Mouse (Mus musculus): Measurements from ENCODE around the gene Dip2b. TPM values are rescaled to one million over a fixed set of nuclear protein-coding genes. Genes with fewer than 3 reads are reported as not detected.
A peak's percentile ranks its signal among the peaks of the same experiment; 100 is the strongest.

Dip2b gene
- total RNA-seq, 2 experiments from 2014 or later: 50.5 to 50.8 TPM

DNA sequence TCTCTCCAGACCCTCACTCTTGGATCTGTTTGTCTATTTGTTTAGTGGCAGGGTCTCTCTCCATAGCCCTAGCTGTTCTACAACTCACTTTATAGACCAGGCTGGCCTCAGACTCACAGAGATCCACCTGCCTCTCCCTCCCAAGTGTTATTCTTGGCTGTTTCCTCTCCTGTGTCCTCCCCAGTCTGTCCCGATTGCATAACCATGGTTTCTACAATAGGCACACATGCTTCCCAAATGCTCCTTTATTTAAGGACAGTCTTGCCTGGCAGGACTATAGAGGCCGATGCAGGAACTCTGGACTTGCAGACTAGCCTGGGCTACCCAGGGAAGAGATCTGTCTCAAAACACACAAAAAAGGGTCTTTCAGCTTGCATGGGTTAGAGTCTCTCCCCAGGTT lies 174.9 kb downstream of the Dip2b start:
- DNase-seq (ENCODE audit: low spot score in 2 of 2): peak in 1 of 2 experiments; percentile 36

DNA sequence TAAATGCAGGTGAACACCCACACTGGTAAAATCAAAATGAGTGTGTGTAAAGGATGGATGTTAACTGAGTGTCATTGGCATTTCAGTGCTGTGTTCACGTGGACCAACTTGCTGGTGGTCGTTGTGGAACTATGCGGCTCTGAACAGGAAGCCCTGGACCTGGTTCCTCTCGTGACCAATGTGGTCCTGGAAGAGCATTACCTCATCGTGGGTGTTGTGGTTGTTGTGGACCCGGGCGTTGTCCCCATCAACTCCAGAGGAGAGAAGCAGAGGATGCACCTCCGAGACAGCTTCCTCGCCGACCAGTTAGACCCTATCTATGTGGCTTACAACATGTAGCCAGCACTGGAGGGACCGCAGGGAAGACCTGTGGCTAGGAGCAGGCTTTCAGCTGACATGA lies 176.6 kb downstream of the Dip2b start:
- no peak for DNase-seq (ENCODE audit: low spot score in 2 of 2)

DNA sequence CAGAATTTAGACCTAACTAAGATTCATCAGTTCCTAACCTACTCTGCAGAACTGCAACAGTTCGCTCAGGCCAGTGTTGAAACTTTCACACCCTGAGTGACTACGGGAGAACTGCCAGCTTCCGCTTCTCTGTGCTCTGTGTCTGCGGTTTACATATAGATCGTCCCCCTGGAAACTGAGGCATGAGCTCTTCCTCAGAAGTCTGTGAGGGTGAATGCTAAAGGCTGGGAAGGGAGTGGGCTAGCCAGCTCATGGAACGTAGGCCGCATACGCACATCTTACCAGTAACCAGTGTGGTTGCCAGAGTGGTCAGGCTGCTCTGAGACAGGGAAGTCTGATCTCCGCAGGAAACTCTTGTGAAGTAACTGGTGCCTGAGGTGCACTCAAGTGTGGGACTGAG lies 177.7 kb downstream of the Dip2b start:
- no peak for DNase-seq (ENCODE audit: low spot score in 2 of 2)

DNA sequence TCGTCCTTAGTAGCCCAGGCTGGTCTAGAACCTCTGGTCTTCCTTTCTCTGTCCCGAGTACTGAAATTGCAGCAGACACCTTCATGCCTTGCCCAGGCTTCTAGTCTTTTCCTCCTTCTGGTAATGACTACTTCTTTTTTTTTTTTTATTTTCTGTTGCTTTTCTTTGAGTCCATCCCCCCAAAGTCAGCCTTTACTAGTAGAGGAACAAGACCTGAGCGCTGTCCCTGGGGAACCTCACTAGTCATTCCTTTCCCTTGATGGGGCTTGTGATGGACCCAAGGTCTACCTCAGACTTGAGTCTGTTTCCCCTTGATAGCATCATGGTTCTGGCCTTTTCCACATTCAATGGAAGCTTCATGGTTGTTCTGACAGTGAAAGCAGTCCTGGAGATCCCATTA lies 179.6 kb downstream of the Dip2b start:
- DNase-seq (ENCODE audit: low spot score in 2 of 2): no peak

DNA sequence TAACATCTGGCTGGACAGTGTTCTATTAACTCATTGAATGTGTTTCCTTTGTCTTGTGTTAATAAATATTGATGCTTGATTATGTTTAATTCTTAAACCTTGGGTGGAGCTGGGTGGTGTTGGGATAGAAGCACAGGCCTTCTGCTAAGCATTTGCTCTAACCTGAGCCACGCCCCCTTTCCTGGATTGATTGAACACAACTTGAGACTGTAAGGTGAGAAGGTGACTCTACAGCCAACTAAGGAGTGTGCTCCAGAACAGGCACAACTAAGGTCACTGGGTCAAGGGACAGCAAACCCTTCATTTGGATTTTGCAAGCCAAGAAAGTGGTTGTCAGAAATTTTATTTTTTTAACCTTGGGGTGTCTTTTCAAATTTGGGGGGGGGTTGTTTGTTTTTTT lies 180.9 kb downstream of the Dip2b start:
- DNase-seq (ENCODE audit: low spot score in 2 of 2): no peak

DNA sequence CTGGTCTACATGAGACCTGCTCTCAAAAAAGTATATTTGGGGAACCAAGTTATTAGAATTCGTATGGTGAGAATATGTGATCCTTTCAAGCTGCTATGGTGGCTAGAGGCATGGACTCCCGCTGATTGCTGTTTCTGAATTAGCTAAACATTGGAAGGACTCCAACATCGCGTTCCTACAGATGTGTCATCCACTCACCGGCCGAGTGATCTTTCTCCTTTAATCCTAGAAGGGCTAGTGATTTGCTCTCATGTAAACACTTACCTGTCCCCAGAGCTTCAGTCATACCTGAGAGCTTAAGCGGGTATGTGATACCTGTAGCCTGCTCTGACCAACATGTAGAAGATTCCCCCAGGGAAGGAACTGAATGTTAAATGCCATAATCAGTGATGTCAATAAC lies 182.5 kb downstream of the Dip2b start:
- DNase-seq (ENCODE audit: low spot score in 2 of 2): no peak

DNA sequence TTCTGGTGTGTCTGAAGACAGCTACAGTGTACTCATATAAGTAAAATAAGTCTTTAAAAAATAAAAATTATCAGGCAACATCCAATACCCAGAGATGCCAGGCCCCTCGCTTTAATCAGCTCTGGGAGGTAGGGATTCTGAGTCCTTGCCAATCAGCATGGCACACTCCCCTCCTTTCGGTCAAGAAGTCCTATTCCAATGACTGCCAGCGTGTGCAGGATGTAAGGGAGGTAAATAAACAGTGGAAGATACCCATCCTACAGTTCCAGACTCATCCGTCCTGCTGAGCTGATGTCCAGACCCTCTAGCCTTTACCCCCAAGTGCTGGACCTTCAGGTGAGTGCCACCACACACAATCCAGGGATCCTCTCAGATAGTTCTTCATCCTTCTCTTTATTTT lies 186.9 kb downstream of the Dip2b start:
- no peak for DNase-seq (ENCODE audit: low spot score in 2 of 2)

DNA sequence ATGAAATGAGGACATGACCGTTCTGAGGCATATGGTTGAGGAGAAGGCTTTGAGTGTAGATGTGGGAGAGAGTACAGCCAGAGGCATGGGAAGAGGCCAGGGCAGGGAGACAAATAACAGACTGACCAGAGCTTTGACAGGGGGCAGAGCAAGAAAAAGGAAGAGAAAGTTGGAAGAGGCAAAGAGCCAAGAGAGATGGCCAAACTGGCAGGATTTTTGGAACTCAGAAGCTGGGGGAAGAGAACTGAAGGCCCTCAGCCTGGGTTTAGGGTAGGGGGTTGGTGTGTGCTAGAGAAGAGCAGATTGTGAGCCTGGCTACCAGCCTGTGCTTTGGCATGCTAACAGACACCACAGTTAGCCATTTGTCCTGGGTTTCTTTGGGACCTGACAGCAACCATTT lies 187.4 kb downstream of the Dip2b start:
- no peak for DNase-seq (ENCODE audit: low spot score in 2 of 2)

DNA sequence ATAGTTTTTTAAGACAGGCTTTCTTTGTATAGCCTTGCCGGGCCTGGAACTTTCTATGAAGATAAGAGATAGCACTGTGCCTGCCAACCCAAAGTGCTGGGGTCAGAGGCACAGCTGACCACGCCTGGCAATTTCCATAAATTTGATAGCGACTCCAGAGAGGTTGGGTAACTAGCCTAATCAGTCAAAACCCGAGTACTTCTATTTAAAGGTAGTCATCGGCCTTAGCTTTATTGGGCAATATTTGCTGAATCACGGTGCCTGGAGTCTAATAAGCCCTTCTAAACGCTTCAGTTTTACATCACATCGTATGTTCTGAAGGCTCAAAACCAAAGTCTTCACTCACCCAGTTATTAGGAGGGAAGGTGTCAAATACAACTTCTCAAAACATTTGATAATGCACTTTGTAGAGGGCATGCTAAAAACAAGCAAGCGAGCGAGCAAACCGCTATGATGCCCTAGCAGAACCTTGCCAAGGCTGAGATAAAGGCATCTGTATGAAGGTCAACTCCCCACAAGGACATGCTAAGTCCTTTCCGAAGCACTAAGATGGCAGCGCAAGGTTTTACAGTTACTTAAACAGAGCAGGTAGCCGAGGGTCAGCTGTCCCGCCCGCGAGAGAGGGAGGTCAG lies 188.7 kb downstream of the Dip2b start:
- DNase-seq (ENCODE audit: low spot score in 2 of 2): no peak

DNA sequence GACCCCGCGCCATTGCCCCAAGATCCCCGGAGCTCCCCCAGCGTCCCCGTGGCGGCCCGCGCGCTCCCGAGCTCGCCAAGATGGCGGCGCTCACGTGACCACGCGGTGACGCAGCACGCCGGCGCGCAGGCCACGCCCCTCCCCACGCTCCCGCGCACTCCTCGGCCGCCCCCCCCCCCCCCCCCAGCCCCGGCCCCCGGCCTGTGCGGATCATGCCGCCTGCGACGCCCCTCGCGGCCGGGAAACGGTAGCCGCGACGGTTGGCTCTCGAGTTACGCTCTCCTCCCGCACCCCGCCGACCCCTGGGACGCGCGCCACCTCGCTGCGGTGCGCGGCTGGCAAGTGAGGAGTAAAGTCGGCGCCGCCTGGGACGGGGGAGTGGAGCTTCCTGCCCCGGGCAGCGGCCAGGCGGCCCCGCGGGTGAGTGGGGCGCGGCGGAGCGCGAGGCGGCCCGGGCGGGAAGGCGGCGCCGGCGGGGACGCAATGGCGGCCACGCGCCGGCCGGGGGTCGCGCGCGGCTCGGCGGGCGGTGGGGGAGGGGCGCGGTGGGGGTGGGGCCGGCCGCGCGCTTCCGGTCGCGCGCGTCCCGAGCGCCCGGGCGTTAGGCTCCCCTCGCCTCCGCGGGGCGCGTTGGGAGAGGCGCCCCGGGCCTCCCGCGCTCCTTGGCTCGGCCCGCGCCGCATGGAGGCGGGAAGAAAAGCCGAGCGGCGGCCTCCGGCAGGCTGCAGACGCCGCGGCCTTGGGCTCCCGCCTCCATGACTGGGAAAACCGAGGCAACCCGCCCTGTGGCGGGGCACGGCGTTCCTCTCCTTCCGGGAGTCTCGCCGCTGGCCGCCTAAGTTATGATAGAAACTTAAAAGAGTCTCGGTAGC lies 189.4 kb downstream of the Dip2b start, which contains the start of gene Atf1:
TSS of gene Atf1 (plus strand) at position 157 of the 872 bp plus-strand sequence.
- peak; percentile 79 to 93 for DNase-seq (ENCODE audit: low spot score in 2 of 2)

DNA sequence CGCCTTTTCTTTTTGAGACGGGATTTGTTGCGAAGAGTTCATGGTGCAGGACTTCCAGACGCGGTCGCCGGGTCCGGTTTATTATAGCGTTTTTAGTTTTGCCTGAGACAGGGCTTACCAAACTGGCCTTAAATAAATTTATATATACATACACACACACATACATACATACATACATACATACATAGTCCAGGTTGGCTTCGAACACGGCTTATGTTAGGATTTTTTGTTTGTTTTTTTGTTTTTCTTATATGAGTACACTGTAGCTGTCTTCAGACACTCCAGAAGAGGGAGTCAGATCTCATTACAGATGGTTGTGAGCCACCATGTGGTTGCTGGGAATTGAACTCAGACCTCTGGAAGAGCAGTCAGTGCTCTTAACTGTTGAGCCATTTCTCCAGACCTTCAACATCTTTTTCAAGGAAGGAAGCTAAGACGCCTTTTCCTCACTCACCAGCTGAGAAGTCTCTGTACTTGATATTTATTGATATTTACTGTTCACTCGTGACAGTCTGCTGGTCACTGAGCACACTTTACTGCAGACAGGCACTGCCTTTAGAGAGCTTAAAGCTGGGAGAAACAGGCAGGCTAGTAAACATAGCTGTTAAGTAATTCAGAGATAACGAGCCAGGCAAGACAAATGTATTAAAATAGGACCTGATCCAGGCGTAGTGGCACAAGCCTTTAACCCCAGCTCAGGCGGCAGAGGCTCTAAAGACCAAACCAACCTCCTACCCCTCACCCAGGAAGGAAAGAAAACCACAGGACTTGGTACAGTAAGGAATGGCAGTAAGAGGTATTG lies 190.3 kb downstream of the Dip2b start:
- DNase-seq (ENCODE audit: low spot score in 2 of 2): no peak

DNA sequence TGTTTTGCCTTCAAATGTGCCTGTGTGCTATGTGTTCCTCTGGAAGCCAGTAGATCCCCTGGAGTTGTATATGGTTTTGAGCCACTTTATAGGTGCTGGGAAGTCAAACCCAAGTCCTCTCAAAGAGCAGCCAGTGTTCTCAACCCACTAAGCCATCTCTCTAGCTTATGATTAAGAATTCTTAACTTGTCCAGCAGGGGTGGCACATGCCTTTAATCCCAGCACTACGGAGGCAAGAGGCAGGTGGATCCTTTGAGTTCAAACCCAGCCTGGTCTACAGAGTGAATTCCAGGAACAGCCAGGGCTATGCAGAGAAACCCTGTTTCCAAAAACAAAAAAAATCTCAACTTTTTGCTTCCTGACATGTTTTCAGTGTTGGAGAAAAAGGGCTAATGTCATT lies 192.2 kb downstream of the Dip2b start:
- DNase-seq (ENCODE audit: low spot score in 2 of 2): no peak

DNA sequence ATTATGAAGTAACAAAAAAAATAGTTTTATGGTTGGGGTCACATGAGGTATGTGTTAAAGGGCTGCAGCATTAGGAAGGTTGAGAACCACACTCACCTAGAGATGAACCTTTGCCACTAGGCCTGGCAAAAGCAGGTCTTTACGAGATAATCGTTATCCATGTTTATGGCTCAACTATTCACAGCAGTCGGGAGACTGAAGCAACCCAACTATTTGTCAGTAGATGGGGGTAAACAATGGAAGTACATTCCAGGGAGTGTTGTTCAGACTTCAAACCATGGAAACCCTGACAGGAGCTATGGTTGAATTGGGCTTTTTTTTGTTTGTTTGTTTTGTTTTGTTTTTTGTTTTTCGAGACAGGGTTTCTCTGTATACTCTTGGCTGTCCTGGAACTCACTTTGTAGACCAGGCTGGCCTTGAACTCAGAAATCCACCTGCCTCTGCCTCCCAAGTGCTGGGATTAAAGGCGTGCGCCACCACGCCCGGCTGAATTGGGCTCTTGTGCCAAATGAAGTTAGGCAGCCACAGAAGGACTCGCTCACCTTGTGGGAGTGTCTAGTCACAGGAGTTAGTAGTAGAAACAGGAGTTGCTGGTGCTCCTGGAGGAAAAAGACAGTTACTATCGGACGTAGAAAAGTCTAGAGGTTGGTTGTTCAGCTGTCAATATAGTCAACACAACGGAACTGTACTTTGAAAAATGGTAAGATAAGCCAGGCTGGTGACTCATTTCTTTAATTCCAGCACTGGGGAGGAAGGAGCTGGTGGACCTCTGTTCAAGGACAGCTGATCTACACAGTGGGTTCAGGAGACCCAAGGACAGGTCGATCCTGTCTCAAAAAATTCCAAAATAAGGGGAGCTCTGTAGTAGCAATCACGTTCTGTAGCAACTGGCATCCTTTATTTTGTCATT lies 193.4 kb downstream of the Dip2b start:
- DNase-seq (ENCODE audit: low spot score in 2 of 2): no peak

DNA sequence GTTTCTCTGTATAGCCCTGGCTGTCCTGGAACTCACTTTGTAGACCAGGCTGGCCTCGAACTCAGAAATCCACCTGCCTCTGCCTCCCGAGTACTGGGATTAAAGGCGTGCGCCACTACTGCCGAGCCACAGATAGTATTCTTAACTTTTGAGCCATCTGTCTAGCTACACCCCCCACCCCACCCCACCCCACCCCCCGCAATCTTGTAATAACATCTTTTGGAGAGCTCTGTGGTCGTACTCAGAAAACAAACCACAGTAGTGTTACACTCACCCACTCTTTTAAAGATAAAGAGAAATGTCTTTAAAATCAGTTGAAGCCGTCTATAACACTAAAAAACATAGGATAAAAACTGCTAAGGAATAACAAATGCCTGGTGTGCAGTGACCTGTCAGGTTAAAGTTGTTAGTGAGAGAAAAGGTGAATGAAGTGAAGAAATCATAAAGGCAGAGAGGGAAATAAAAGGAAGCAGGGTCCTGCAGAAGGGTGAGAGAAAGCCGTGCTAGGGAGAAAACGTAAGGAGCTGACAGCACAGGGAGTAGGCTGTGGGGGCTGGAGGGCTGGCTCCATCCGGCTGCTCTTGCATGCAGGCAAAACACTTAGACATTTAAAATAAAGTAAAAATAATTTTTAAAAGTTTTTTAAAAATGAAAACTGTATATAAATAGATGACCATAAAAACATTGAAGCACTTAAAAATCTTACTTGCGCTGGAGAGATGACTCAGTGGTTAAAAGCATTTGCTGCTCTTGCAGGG lies 196.9 kb downstream of the Dip2b start:
- DNase-seq (ENCODE audit: low spot score in 2 of 2): no peak

DNA sequence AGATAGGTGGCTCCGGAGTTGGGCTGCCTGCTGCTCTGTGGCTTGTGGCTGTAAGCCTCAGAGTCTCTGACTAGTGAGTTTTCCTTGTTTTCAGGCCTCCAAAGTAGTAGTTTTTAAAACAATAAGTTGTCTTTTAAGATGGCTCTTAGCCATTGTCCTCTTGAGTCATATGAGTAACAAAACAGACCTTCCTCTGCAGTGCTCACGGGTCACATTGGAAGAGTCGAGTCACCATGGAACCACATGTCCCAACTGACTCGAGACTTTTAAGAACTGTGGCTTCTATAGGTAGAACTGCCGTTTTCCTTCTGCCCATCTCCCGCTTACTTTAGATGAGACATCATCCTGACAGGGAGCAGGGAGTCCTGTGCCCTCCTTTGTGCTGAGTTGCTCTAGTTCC lies 198.5 kb downstream of the Dip2b start:
- DNase-seq (ENCODE audit: low spot score in 2 of 2): no peak

DNA sequence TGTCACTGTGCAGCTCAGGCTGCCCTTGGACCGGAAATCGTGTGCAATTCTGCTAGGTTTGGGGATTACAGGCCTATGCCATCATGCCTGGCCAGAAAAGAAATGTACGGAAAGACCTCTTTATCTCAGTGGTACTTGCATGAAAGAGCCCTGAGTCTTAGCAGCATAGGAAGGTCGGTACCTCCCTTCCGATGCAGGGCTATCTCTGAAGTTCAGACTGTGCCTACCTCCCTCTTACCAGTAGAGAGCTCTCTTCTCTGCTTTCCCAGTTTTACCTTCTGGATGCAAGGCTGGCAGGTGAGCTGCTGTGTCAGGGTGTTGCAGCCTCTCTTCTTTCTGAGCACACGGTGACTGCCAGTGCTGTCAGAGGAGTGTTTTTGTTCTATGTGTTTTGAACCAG lies 203.3 kb downstream of the Dip2b start:
- DNase-seq (ENCODE audit: low spot score in 2 of 2): no peak

DNA sequence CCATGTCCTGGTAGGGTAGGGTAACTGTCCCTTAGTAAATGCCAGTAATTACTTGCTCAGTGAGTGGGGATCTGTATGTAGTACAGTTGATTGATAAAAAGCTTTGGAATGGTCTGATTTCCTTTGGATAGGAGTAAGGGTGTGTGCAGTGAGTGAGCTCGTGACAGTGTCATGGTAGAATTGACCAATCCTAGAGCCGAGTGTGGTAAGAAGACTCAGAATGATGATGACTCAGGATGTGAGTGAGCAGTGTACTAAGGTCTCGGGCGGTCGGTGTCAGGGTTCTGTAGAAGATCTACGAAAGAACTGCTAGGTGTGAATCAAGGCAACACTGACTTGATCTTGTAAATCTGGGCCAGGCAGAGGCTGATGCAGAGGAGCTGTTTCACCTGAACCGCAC lies 207.5 kb downstream of the Dip2b start:
- DNase-seq (ENCODE audit: low spot score in 2 of 2): no peak

DNA sequence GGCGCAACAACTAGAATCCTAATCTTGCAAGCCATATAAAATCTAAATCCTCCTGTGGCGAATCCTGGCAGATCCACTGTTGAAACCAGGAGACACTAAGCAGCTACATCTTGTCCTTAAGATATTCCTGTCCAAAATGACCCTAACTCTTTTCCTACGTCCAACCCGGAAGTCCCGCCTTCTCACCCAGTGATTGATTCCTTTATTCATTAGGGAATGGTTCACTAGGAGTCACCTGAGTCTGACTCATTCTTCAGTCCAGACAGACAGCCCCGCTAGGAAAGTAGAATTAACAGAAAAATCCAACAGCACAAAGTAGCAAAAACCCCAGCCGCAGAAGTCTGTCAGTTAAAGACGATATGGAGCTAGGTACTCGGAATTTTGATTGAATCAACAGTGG lies 208.8 kb downstream of the Dip2b start:
- no peak for DNase-seq (ENCODE audit: low spot score in 2 of 2)

DNA sequence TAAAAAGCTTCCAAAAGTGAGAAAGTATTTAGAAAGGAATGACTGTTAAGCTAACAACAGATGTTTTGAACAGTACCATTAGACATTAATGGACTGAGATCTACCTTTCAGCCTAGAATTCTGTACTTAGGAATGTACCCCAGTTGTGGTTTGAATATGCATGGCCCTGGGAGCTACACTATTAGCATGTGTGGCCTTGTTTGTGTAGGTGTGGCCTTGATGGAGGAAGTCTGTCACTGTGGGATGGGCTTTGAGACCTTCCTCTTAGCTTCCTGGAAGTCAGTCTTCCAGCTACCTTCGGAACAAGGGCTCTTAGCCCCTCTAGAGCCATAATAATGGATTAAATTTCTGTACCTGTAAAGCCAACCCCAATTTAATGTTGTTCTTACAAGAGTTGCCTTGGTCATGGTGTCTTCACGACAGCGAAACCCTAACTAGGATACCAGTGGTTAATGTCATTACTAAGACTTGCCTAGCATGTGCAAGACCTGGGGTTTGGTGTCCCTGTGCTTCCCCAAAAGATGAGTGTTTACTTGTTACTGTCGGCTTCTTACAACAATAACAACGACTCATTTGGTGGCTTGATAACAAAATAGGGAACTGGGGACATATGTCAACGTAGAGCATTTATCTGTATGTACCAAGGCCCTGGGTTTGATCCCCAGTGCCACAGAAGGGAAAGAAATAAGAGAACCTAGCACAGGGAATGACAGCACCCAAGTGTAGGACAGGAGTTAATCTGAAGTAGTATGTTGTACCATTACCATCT lies 210.4 kb downstream of the Dip2b start:
- DNase-seq (ENCODE audit: low spot score in 2 of 2): no peak

Data from layer of hippocampus, adult 18-20 months (tissue).